Mouse (Mus musculus) liver, embryonic 14.5 days (tissue): ENCODE results near the gene Copz2. TPM values are rescaled to one million over a fixed set of nuclear protein-coding genes. Genes with fewer than 3 reads are reported as not detected.
A peak's percentile ranks its signal among the peaks of the same experiment; 100 is the strongest.

Experiments
- ATAC-seq: fragments of 200-750 bp; cut with Nextera tagmentation; 2 replicates; pipeline ENCODE4 v1.8.0; 2017; ENCODE audit warnings: moderate number of reproducible peaks, mild to moderate bottlenecking, moderate library complexity; ENCODE audit not compliant: insufficient read depth
- DNase-seq, 3 experiments: peaks; one replicate each; pipeline ENCODE4 v3.0.0-alpha.2; 2012 to 2013; ENCODE audit warnings: low read depth in 3 of 3, low spot score in 3 of 3
- H3K27ac ChIP-seq: fragments of 300-500 bp; sonication (generic); 2 replicates; pipeline ENCODE4 v1.5.1; 2014; ENCODE audit warnings: moderate library complexity, mild to moderate bottlenecking, control low read depth, inconsistent platforms
- H3K27me3 ChIP-seq: fragments of 300-500 bp; sonication (generic); 2 replicates; pipeline ENCODE4 v1.6.1; 2014; ENCODE audit warnings: mild to moderate bottlenecking, low read length, moderate library complexity; ENCODE audit not compliant: control insufficient read depth, insufficient read depth
- H3K36me3 ChIP-seq: fragments of 300-500 bp; sonication (generic); replicated peaks from 2 replicates; pipeline ENCODE4 v1.6.1; 2014; ENCODE audit warnings: low read depth; ENCODE audit not compliant: control insufficient read depth, insufficient read depth
- H3K4me1 ChIP-seq, 2 experiments: fragments of 200-500 bp in 1 of 2; fragments of 300-500 bp in 1 of 2; sonication (generic) in 1 of 2; replicated peaks; 2 replicates each; pipeline ENCODE4 v1.6.1; 2012 to 2014; ENCODE audit warnings: antibody characterized with exemption in 1 of 2, inconsistent platforms in 1 of 2, low read length in 1 of 2; ENCODE audit not compliant: control insufficient read depth in 2 of 2, insufficient read depth in 2 of 2
- H3K4me2 ChIP-seq: fragments of 300-500 bp; sonication (generic); 2 replicates; pipeline ENCODE4 v1.6.1; 2014; ENCODE audit warnings: low read depth, mild to moderate bottlenecking, control low read depth, moderate library complexity
- H3K4me3 ChIP-seq, 2 experiments: fragments of 200-500 bp in 1 of 2; fragments of 300-500 bp in 1 of 2; sonication (generic) in 1 of 2; 2 replicates each; pipeline ENCODE4 v1.5.1; 2012 to 2014; ENCODE audit warnings: low read depth in 2 of 2, low read length in 2 of 2, mild to moderate bottlenecking in 2 of 2, control low read depth in 1 of 2, inconsistent platforms in 1 of 2, moderate library complexity in 1 of 2; ENCODE audit not compliant: insufficient read depth in 1 of 2
- H3K9ac ChIP-seq: fragments of 300-500 bp; sonication (generic); replicated peaks from 2 replicates; pipeline ENCODE4 v1.6.1; 2014; ENCODE audit warnings: mild to moderate bottlenecking, control low read depth, moderate library complexity
- H3K9me3 ChIP-seq: fragments of 300-500 bp; sonication (generic); 2 replicates; pipeline ENCODE4 v1.6.1; 2016; ENCODE audit warnings: low read length, mixed read lengths; ENCODE audit not compliant: control insufficient read depth
- CTCF ChIP-seq: IDR thresholded peaks from 2 replicates; pipeline ENCODE4 v1.5.1; 2016; ENCODE audit warnings: antibody characterized with exemption, low read depth, control low read depth
- EP300 ChIP-seq: IDR thresholded peaks from 2 replicates; pipeline ENCODE4 v1.6.1; 2016; ENCODE audit warnings: antibody characterized with exemption, low read depth
- WGBS: fragments of 180-500 bp; shearing (Covaris S2); extraction: QIAGEN DNeasy Blood & Tissue Kit; methylation state at CpG from one replicate; pipeline ENCODE4 v1.1.7; 2014; ENCODE audit not compliant: insufficient replicate concordance; 5-methylcytosine and 5-hydroxymethylcytosine counted together
- polyA plus RNA-seq, 2 experiments: library from polyadenylated mRNA; depleted of rRNA in 1 of 2; stranded (reverse) in 1 of 2; unstranded in 1 of 2; fragments of >200 nt; fragmentation: Nextera tagmentation in 1 of 2; extraction: Ambion mirVana in 1 of 2; gene quantifications; 2 replicates each; pipeline versions ENCODE4 v1.2.1 to v1.2.3; 2012 to 2014

The Copz2 gene
- polyA plus RNA-seq, 2 experiments: 8.7 to 18.8 TPM

- peaks cover 53% of the 10 kb centered on the region for H3K36me3 ChIP-seq
- H3K27ac ChIP-seq: no peak overlapping the region
- no peak overlapping the region for H3K4me3 ChIP-seq
- no peak overlapping the region for H3K9ac ChIP-seq
- no peaks in the 10 kb centered on the region for H3K27me3 ChIP-seq
- no peaks in the 10 kb centered on the region; a peak in 1 of 4 replicates for H3K4me1 ChIP-seq
- ATAC-seq (no peak), DNase-seq (no peak)
- WGBS: 75% methylated on average over 8 of the region's 8 CpGs
- no peak overlapping the region for H3K4me2 ChIP-seq
- TF ChIP-seq EP300: no peak
- TF ChIP-seq CTCF: no peak
- H3K9me3 ChIP-seq: no peaks in the 10 kb centered on the region
Measured at GRCm38 (mm10) chr11:96818128-96818710, 31.5 kb upstream of the Copz2 start.

GRCm38 (mm10) chr11:96821956-96822355 lies 27.7 kb upstream of the Copz2 start:
- no peaks in the 10 kb centered on the region for H3K27me3 ChIP-seq
- DNase-seq (no peak), ATAC-seq (no peak)
- 82% methylated on average over 10 of the region's 10 CpGs for WGBS
- H3K9me3 ChIP-seq: no peaks in the 10 kb centered on the region
- no peak overlapping the region for H3K4me3 ChIP-seq
- no peak overlapping the region for H3K9ac ChIP-seq
- TF ChIP-seq CTCF: no peak
- TF ChIP-seq EP300: no peak
- H3K27ac ChIP-seq: no peak overlapping the region
- no peak overlapping the region for H3K4me2 ChIP-seq
- peaks cover 51% of the 10 kb centered on the region for H3K36me3 ChIP-seq
- peaks cover 10 to 11% of the 10 kb centered on the region in 2 experiments for H3K4me1 ChIP-seq

- peak overlapping the region in 1 of 2 experiments; percentile 48; a peak in 2 of 4 replicates for H3K4me3 ChIP-seq
- WGBS: 42% methylated on average over 4 of the region's 4 CpGs
Measured at GRCm38 (mm10) chr11:96822675-96823470, 26.8 kb upstream of the Copz2 start.

GRCm38 (mm10) chr11:96823471-96823837 lies 26.2 kb upstream of the Copz2 start:
- Histone ChIP-seq H3K27me3 (no peaks in the 10 kb centered on the region), H3K4me3 (peak overlapping the region; percentile 25 to 48), H3K9ac (peak overlapping the region; percentile 1; the same call in 1 of the 2 replicates), H3K27ac (no peak overlapping the region), H3K4me2 (peak overlapping the region; percentile 65), H3K4me1 (peaks cover 17 to 19% of the 10 kb centered on the region in 2 experiments), H3K9me3 (no peaks in the 10 kb centered on the region), H3K36me3 (peaks cover 52% of the 10 kb centered on the region)
- 30% methylated on average over 13 of the region's 13 CpGs for WGBS
- TF ChIP-seq EP300 (no peak), CTCF (no peak)
- no peak for DNase-seq
- ATAC-seq: no peak

More at GRCm38 (mm10) chr11:96822675-96823470, 26.8 kb upstream of the Copz2 start:
- no peak for ATAC-seq
- Histone ChIP-seq H3K4me1 (peaks cover 14 to 16% of the 10 kb centered on the region in 2 experiments), H3K27me3 (no peaks in the 10 kb centered on the region), H3K36me3 (peaks cover 52% of the 10 kb centered on the region), H3K9me3 (no peaks in the 10 kb centered on the region), H3K4me2 (peak overlapping the region; percentile 65), H3K27ac (no peak overlapping the region), H3K9ac (no peak overlapping the region)
- DNase-seq: peak in 1 of 3 experiments; percentile 41
- no peak for TF ChIP-seq EP300
- no peak for TF ChIP-seq CTCF
